Mouse (Mus musculus) adrenal gland, postnatal 10 days (tissue): Measurements from ENCODE around the gene Wdr27. TPM values are rescaled to one million over a fixed set of nuclear protein-coding genes. Genes with fewer than 3 reads are reported as not detected.

Experiments used
- DNase-seq: peaks from one replicate; pipeline ENCODE4 v3.0.0; 2021; ENCODE audit warnings: mixed read lengths
- total RNA-seq, 2 experiments: library from RNA; stranded (reverse); gene quantifications; 2 replicates each; pipeline ENCODE4 v1.2.3; 2021

Gene Wdr27
- total RNA-seq, 2 experiments from 2014 or later = 5.8 to 6.1 TPM

- peak; percentile 88 for DNase-seq
These were observed 118.0 kb downstream of the Wdr27 start for GRCm38 (mm10) chr17:14824938-14825337.

GRCm38 (mm10) chr17:14817975-14818374, 125.0 kb downstream of the Wdr27 start:
- no peak for DNase-seq

GRCm38 (mm10) chr17:14816107-14816506, 126.9 kb downstream of the Wdr27 start:
- DNase-seq = no peak

GRCm38 (mm10) chr17:14815304-14815703, 127.7 kb downstream of the Wdr27 start:
- DNase-seq = no peak

DNA sequence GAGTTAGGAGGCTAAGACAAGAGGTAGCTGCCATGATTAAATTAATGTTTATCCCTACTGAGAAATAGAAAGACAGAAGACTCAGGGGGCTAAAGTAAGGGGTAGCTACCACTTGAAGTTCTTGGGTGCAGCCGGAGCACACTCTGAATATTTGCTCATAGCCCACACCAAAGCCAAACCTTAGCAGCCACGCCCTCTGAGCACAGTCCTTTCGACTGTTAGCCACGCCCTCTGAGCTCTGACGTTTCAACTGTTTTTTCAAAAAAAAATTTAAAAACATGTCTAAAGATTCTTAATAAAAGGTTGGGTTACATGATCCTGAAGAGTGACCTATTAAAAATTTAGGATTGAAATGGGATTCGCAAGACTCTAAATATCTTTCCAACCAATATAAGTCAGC, 130.3 kb downstream of the Wdr27 start:
- no peak for DNase-seq

GRCm38 (mm10) chr17:14812033-14812432, 130.9 kb downstream of the Wdr27 start:
- DNase-seq = no peak

- no peak for DNase-seq
These were observed 136.2 kb downstream of the Wdr27 start for GRCm38 (mm10) chr17:14806808-14807207.

DNA sequence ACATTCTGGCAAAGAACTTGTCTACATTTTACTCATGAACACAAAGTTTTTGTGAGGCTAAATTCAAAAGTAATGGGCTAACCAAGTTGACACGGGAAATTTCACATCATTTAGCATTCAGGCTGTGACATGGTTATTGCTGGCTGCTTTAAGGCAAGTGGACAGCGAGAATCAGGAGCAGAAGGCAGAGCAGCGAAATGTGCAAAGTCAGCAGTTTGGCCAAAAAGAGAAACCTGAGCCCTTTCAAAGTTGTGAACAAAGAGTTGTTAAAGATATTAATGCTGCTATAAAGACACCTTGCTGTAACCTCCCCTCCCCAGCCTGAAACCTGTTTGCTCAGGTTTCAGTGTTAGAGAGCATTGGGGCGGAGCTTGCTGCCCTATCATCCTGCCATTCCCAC, 143.7 kb downstream of the Wdr27 start:
- no peak for DNase-seq

- no peak for DNase-seq
These were observed 147.9 kb downstream of the Wdr27 start for GRCm38 (mm10) chr17:14795074-14795473.

DNA sequence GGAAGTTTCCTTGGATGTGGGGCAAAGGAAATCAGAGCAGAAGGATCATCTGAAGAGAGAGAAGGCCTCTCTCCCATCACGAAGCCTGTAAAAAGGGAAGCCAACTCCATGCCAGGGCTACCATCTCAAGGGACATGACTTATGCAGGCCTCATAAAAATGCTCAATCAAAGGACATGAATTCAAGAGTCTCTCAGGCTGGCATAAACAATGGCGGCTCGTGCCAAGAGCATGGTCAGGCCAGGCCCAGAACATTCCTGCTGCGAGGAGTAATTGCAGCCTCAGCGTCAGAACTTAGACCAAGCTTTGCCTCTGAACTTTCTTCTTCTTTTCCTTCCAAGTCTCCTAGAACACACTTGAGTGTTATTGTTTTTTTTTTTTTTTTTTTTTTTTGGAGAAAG, 163.6 kb downstream of the Wdr27 start:
- DNase-seq = peak; percentile 64

GRCm38 (mm10) chr17:14771339-14771738, 171.6 kb downstream of the Wdr27 start:
- DNase-seq = peak; percentile 9

DNA sequence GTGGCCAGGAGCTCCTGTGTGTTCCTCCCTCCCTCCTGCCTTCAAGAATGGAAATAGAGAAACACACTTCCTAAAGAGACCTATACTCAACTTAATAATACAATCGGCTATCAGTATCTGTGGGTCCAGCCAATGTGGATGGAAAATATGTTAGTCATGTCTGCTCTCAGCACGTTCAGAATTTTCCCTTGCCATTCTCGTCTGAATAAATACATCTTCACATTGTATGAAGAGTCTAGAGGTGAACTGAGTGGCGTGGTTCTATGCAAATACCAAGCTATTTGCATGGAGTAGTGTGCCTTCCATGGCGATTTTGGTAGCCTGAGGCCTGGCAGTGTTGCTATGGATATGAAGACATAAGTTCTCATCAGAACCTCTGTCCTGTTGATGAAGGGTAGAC, 172.6 kb downstream of the Wdr27 start:
- no peak for DNase-seq

Other genes with a start within 250 kb of the Wdr27 start
- 10 to 100 TPM; 17.7 to 22.0 TPM for gene Thbs2, start 248.9 kb downstream of the Wdr27 start, total RNA-seq
- 10 to 100 TPM; 28.2 to 30.7 TPM for gene 1600012H06Rik, start within 50 bp of the Wdr27 start, total RNA-seq
- 10 to 100 TPM; 66.2 to 67.3 TPM for gene Phf10, start 18.1 kb upstream of the Wdr27 start, total RNA-seq
- gene 9030025P20Rik, start 35.3 kb upstream of the Wdr27 start, total RNA-seq = 10 to 100 TPM in 1 of 2 experiments, 1 to 10 TPM in 1; 4.3 to 10.4 TPM
- not detected for gene Gm3417, start 35.6 kb upstream of the Wdr27 start, total RNA-seq
- 1 to 10 TPM; 5.8 to 5.9 TPM for gene Gm3435, start 67.0 kb upstream of the Wdr27 start, total RNA-seq
- 10 to 100 TPM; 38.5 to 60.9 TPM for gene Ermard, start 98.0 kb upstream of the Wdr27 start, total RNA-seq
- 1 to 10 TPM; 2.0 to 3.6 TPM for gene Tcte3, start 98.3 kb upstream of the Wdr27 start, total RNA-seq
- 1 to 10 TPM; 3.7 to 7.0 TPM for gene Gm3448, start 98.4 kb upstream of the Wdr27 start, total RNA-seq